Mouse (Mus musculus): ENCODE results near the gene Memo1. TPM values are rescaled to one million over a fixed set of nuclear protein-coding genes. Genes with fewer than 3 reads are reported as not detected.

The Memo1 gene
- polyA plus RNA-seq, 1 experiment = 91.0 TPM

- no peak for TF ChIP-seq GATA1 (IDR thresholded peaks at IDR 0.05; ENCODE audit: low read length)
Measured at GRCm38 (mm10) chr17:74194755-74195154, 100.6 kb downstream of the Memo1 start.

- TF ChIP-seq GATA1 (IDR thresholded peaks at IDR 0.05; ENCODE audit: low read length) = no peak
Measured at GRCm38 (mm10) chr17:74193463-74193862, 101.9 kb downstream of the Memo1 start.

GRCm38 (mm10) chr17:74191446-74191845, 103.9 kb downstream of the Memo1 start:
- TF ChIP-seq GATA1 (IDR thresholded peaks at IDR 0.05; ENCODE audit: low read length) = no peak

DNA sequence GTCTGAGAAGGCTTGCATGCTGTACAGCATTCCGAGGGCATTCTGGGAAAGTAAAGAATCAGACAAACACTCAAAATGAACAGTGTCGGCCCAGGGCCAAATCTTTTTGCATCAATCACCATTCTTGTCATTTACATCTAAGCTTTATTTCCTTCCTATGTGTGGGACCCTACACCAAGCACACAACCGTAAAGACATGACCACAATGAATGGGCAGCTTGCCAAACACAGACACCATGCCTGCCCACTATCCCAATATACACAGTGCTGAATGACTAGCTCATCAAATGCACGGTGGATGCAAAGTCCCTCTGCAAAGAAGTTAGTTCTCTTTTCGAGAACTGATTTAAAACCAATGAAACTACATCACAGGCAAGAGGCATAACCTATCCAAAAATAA, 109.1 kb downstream of the Memo1 start:
- TF ChIP-seq GATA1 (IDR thresholded peaks at IDR 0.05; ENCODE audit: low read length) = no peak

DNA sequence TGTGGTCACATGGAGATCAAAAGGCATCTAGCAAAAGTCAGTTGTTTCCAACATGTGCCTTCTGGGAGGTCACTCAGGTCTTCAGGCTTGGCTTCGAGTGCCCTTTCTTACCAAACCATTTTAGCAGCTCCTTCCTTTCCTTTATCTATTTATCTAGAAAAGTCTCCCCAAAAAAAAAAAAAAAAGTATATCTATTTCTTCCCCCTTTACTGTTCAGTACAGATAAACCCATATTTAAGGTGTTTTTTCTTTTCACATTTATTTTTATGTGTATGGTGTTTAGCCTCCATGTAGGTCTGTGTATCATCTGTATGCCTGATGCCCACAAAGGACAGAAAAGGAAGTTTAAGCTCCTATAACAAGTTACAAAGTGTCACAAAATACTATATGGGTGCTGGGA, 110.6 kb downstream of the Memo1 start:
- TF ChIP-seq GATA1 (IDR thresholded peaks at IDR 0.05; ENCODE audit: low read length) = no peak

GRCm38 (mm10) chr17:74180889-74181288, 114.4 kb downstream of the Memo1 start:
- TF ChIP-seq GATA1 (IDR thresholded peaks at IDR 0.05; ENCODE audit: low read length) = no peak

- TF ChIP-seq GATA1 (IDR thresholded peaks at IDR 0.05; ENCODE audit: low read length) = no peak
Measured at GRCm38 (mm10) chr17:74173726-74174125, 121.6 kb downstream of the Memo1 start.

GRCm38 (mm10) chr17:74172834-74173233, 122.5 kb downstream of the Memo1 start:
- TF ChIP-seq GATA1 (IDR thresholded peaks at IDR 0.05; ENCODE audit: low read length) = no peak

GRCm38 (mm10) chr17:74159443-74159894, 135.9 kb downstream of the Memo1 start:
- TF ChIP-seq GATA1 (IDR thresholded peaks at IDR 0.05; ENCODE audit: low read length) = no peak

GRCm38 (mm10) chr17:74158161-74158560, 137.2 kb downstream of the Memo1 start:
- no peak for TF ChIP-seq GATA1 (IDR thresholded peaks at IDR 0.05; ENCODE audit: low read length)

Other genes starting within 250 kb of the Memo1 start
- gene Srd5a2, start 247.6 kb downstream of the Memo1 start, polyA plus RNA-seq (2012) = not detected in 2 replicates
- 76.8 and 101 TPM in 2 replicates for gene Dpy30, start 28.4 kb upstream of the Memo1 start, polyA plus RNA-seq (2012)
- gene Spast, start 43.5 kb upstream of the Memo1 start, polyA plus RNA-seq (2012) = 11.4 and 14.7 TPM in 2 replicates
- gene Slc30a6, start 100.1 kb upstream of the Memo1 start, polyA plus RNA-seq (2012) = 1.2 and 1.7 TPM in 2 replicates
- gene Nlrc4, start 163.6 kb upstream of the Memo1 start, polyA plus RNA-seq (2012) = not detected in 2 replicates
- 14.4 and 16.8 TPM in 2 replicates for gene Yipf4, start 194.0 kb upstream of the Memo1 start, polyA plus RNA-seq (2012)
- gene Birc6, start 232.8 kb upstream of the Memo1 start, polyA plus RNA-seq (2012) = 18.7 and 36.7 TPM in 2 replicates